Mouse (Mus musculus) kidney, postnatal 0 days (tissue): Measurements from ENCODE around the gene Rnf135. TPM values are rescaled to one million over a fixed set of nuclear protein-coding genes. Genes with fewer than 3 reads are reported as not detected.
"Not testable (repeated sequence)": the region's sequence is repeated elsewhere in the genome, so short reads cannot be mapped to it uniquely, and the experiment has no call there.

Source experiments
- ATAC-seq: fragments of 200-750 bp; cut with Nextera tagmentation; replicated peaks from 2 replicates; pipeline ENCODE4 v1.8.0; 2017; ENCODE audit warnings: low read depth, moderate number of reproducible peaks, moderate TSS enrichment, moderate library complexity; ENCODE audit not compliant: low FRiP score
- DNase-seq: peaks from one replicate; pipeline ENCODE4 v3.0.0-alpha.2; 2016; ENCODE audit warnings: low spot score
- H3K27ac ChIP-seq: fragments of 300-500 bp; sonication (generic); 2 replicates; pipeline ENCODE4 v1.5.1; 2014; ENCODE audit warnings: mild to moderate bottlenecking
- H3K27me3 ChIP-seq: fragments of 300-500 bp; sonication (generic); 2 replicates; pipeline ENCODE4 v1.6.1; 2014; ENCODE audit warnings: low read length, mixed read lengths; ENCODE audit not compliant: insufficient read depth
- H3K36me3 ChIP-seq: fragments of 300-500 bp; sonication (generic); 2 replicates; pipeline ENCODE4 v1.6.1; 2014; ENCODE audit warnings: low read length, mixed read lengths; ENCODE audit not compliant: insufficient read depth
- H3K4me1 ChIP-seq: fragments of 300-500 bp; sonication (generic); replicated peaks from 2 replicates; pipeline ENCODE4 v1.6.1; 2014; ENCODE audit warnings: antibody characterized with exemption, low read length, mixed read lengths; ENCODE audit not compliant: insufficient read depth
- H3K4me2 ChIP-seq: fragments of 300-500 bp; sonication (generic); 2 replicates; pipeline ENCODE4 v1.6.1; 2014; ENCODE audit warnings: mild to moderate bottlenecking, low read length, moderate library complexity, mixed read lengths
- H3K4me3 ChIP-seq: fragments of 300-500 bp; sonication (generic); replicated peaks from 2 replicates; pipeline ENCODE4 v1.5.1; 2014; ENCODE audit warnings: low read depth, low read length
- H3K9ac ChIP-seq: fragments of 300-500 bp; sonication (generic); 2 replicates; pipeline ENCODE4 v1.6.1; 2014; ENCODE audit warnings: low read depth, low read length
- H3K9me3 ChIP-seq: fragments of 300-500 bp; sonication (generic); replicated peaks from 2 replicates; pipeline ENCODE4 v1.6.1; 2016; ENCODE audit warnings: low read length, inconsistent platforms, mixed read lengths
- CTCF ChIP-seq: IDR thresholded peaks from 2 replicates; pipeline ENCODE4 v1.5.1; 2016; ENCODE audit warnings: antibody characterized with exemption, low read depth, mild to moderate bottlenecking, moderate library complexity
- WGBS: fragments of 180-500 bp; shearing (Covaris S2); extraction: QIAGEN DNeasy Blood & Tissue Kit; methylation state at CpG from one replicate; pipeline ENCODE4 v1.1.7; 2014; 5-methylcytosine and 5-hydroxymethylcytosine counted together
- polyA plus RNA-seq: library from polyadenylated mRNA; unstranded; fragments of >200 nt; fragmentation: Nextera tagmentation; extraction: Ambion mirVana; gene quantifications from 2 replicates; pipeline ENCODE4 v1.2.1, GENCODE M21; 2015

The Rnf135 gene
- polyA plus RNA-seq, 1 experiment from 2014 or later = 12.9 TPM

- 67% methylated on average over 5 of the region's 5 CpGs for WGBS
- H3K27me3 ChIP-seq = no peaks in the 10 kb centered on the region
- no peaks in the 10 kb centered on the region for H3K36me3 ChIP-seq
- no peak overlapping the region for H3K4me2 ChIP-seq
- no peak overlapping the region for H3K9ac ChIP-seq
- no peaks in the 10 kb centered on the region for H3K4me1 ChIP-seq
- ATAC-seq = no peak
- no peak overlapping the region for H3K4me3 ChIP-seq
- no peak overlapping the region for H3K27ac ChIP-seq
- no peaks in the 10 kb centered on the region for H3K9me3 ChIP-seq
- no peak for DNase-seq
- TF ChIP-seq CTCF = peak; percentile 26; the same call in 1 of the 2 replicates
These were observed 2.5 kb upstream of the Rnf135 start for GRCm38 (mm10) chr11:80181021-80181749.

GRCm38 (mm10) chr11:80183054-80183704 is 472 bp upstream of the Rnf135 start:
- H3K9me3 ChIP-seq, H3K4me1 ChIP-seq, H3K27me3 ChIP-seq, DNase-seq, H3K36me3 ChIP-seq: not testable (repeated sequence)
- peak overlapping the region; percentile 88; the same call in 1 of the 2 replicates for H3K27ac ChIP-seq
- peak overlapping the region; percentile 61 for H3K4me3 ChIP-seq
- peak overlapping the region; percentile 76; the same call in 1 of the 2 replicates for H3K9ac ChIP-seq
- peak; percentile 55 for TF ChIP-seq CTCF
- WGBS = 44% methylated on average over 12 of the region's 12 CpGs
- H3K4me2 ChIP-seq = peak overlapping the region; percentile 85
- ATAC-seq = peak; percentile 67

GRCm38 (mm10) chr11:80184531-80185071 is 950 bp downstream of the Rnf135 start:
- no peaks in the 10 kb centered on the region for H3K27me3 ChIP-seq
- peak overlapping the region; percentile 88; the same call in 1 of the 2 replicates for H3K27ac ChIP-seq

GRCm38 (mm10) chr11:80185441-80185976 is 1.9 kb downstream of the Rnf135 start:
- not testable (repeated sequence) for H3K27me3 ChIP-seq, H3K9me3 ChIP-seq, H3K4me3 ChIP-seq, H3K4me2 ChIP-seq, H3K36me3 ChIP-seq, H3K27ac ChIP-seq, ATAC-seq, H3K9ac ChIP-seq, DNase-seq, H3K4me1 ChIP-seq
- WGBS = 66% methylated on average over 5 of the region's 5 CpGs

More at GRCm38 (mm10) chr11:80184531-80185071, 950 bp downstream of the Rnf135 start:
- WGBS = 86% methylated on average over 6 of the region's 6 CpGs
- H3K4me2 ChIP-seq = peak overlapping the region; percentile 85
- H3K4me3 ChIP-seq = peak overlapping the region; percentile 61
- no peaks in the 10 kb centered on the region for H3K9me3 ChIP-seq
- peak overlapping the region; percentile 76 for H3K9ac ChIP-seq
- no peak for TF ChIP-seq CTCF
- DNase-seq = no peak
- no peak for ATAC-seq
- H3K4me1 ChIP-seq = no peaks in the 10 kb centered on the region
- no peaks in the 10 kb centered on the region for H3K36me3 ChIP-seq

DNA sequence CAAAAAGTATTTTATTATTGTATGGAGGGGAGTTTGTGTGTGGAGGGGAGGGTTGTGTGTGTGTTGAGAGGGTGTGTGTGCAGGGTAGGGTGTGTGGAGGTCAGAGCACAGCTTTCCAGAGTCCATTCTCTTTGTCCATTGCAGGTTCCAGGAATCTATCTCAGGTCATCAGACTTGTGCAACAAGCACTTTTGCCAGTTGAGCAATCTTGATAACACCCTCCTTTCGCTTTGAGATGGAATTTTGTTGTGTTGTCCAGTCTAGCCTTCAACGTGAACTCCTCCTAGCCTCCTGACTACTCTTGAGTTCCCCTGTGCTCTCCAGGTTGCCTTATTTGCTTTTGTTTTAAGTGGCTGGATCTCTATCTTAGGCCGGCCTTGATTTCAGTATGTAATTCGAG is 6.6 kb downstream of the Rnf135 start:
- Histone ChIP-seq H3K27ac (no peak overlapping the region), H3K4me3 (no peak overlapping the region), H3K9ac (no peak overlapping the region), H3K9me3 (no peaks in the 10 kb centered on the region), H3K4me2 (no peak overlapping the region), H3K27me3 (no peaks in the 10 kb centered on the region), H3K4me1 (no peaks in the 10 kb centered on the region), H3K36me3 (peaks cover 10% of the 10 kb centered on the region; the same call in 1 of the 2 replicates)
- ATAC-seq = no peak
- 42% methylated on average over 4 of the region's 4 CpGs for WGBS
- no peak for TF ChIP-seq CTCF
- no peak for DNase-seq

- Histone ChIP-seq H3K9me3 (no peaks in the 10 kb centered on the region), H3K4me2 (no peak overlapping the region), H3K4me1 (no peaks in the 10 kb centered on the region), H3K9ac (no peak overlapping the region), H3K27me3 (no peaks in the 10 kb centered on the region), H3K4me3 (no peak overlapping the region), H3K27ac (no peak overlapping the region), H3K36me3 (peaks cover 12% of the 10 kb centered on the region; the same call in 1 of the 2 replicates)
- ATAC-seq (no peak), DNase-seq (no peak)
- peak; percentile 29; the same call in 1 of the 2 replicates for TF ChIP-seq CTCF
- WGBS = 67% methylated on average over 4 of the region's 4 CpGs
These were observed 10.2 kb downstream of the Rnf135 start for GRCm38 (mm10) chr11:80193827-80194226.
